In genomic region chr16:35315496-35315895, GRCm38 (mm10) we compare ENCODE assay signal across 18 mouse cellular contexts.
"Had no signal": no experiment of that assay in that cellular context is flagged by ENCODE, and none has a peak within 500 bp of the region (broad histone marks: within the 10 kb centered on the region; RNA-seq: fewer than 3 reads in every experiment).

No protein-coding gene starts in this region.

- H3K9me3 ChIP-seq: midbrain, embryonic 10.5 days; midbrain, embryonic 12.5 days; neural tube, embryonic 13.5 days; neural tube, embryonic 15.5 days had no signal

- H3K27me3 ChIP-seq: midbrain, embryonic 12.5 days; neural tube, embryonic 13.5 days; neural tube, embryonic 15.5 days had no signal

- H3K4me2 ChIP-seq: lung, embryonic 14.5 days; midbrain, embryonic 12.5 days; neural tube, embryonic 13.5 days; neural tube, embryonic 15.5 days had no signal

- H3K9ac ChIP-seq: lung, embryonic 14.5 days; midbrain, embryonic 12.5 days; neural tube, embryonic 13.5 days; neural tube, embryonic 15.5 days had no signal

- H3K27ac ChIP-seq: midbrain, embryonic 10.5 days; midbrain, embryonic 12.5 days; neural tube, embryonic 13.5 days; neural tube, embryonic 15.5 days had no signal

- ATAC-seq: midbrain, embryonic 16.5 days had no signal

- DNase-seq: lung, embryonic 14.5 days; lung, postnatal 10 days; lung, postnatal 4 days; midbrain, embryonic 14.5 days; retina, postnatal 1 day; right cerebral cortex, adult 18-20 months; right cerebral cortex, postnatal 25 days; right cerebral cortex, postnatal 4 days; spleen, adult 18-20 months; thymus, adult 18-20 months; thymus, postnatal 14 days; thymus, postnatal 36 days had no signal

- H3K4me3 ChIP-seq: midbrain, embryonic 10.5 days; midbrain, embryonic 12.5 days; myocyte; neural tube, embryonic 13.5 days; neural tube, embryonic 15.5 days had no signal
